Mouse (Mus musculus): Measurements from ENCODE around the gene Snd1.

- TF ChIP-seq CTCF (IDR thresholded peaks at IDR 0.05; ENCODE audit: control insufficient read depth, insufficient read depth, low read length) (no peak), POLR2A (IDR thresholded peaks at IDR 0.05; ENCODE audit: borderline replicate concordance, control insufficient read depth, low read depth, low read length) (no peak)
Observed at GRCm38 (mm10) chr6:28431538-28431855, 43.4 kb upstream of the Snd1 start.
